Mouse (Mus musculus) small intestine, adult 2 months (tissue): ENCODE measurements at regions not wholly inside any gene's neighbourhood (a gene's known extent, or its start where the extent isn't known, plus 50 kb on each side); places are given as distances from the start of the nearest gene placed in this dataset.

Source experiments
- H3K27ac ChIP-seq: fragments of 200-500 bp; 2 replicates; pipeline ENCODE4 v1.5.1; 2012; ENCODE audit warnings: low read depth, low read length, control low read depth, inconsistent platforms; ENCODE audit not compliant: insufficient read depth
- H3K27me3 ChIP-seq: fragments of 200-500 bp; 2 replicates; pipeline ENCODE4 v1.6.1; 2012; ENCODE audit warnings: mild to moderate bottlenecking, moderate library complexity, low read length, inconsistent platforms; ENCODE audit not compliant: control insufficient read depth, insufficient read depth
- H3K36me3 ChIP-seq: fragments of 200-500 bp; 2 replicates; pipeline ENCODE4 v1.6.1; 2012; ENCODE audit warnings: mild to moderate bottlenecking, low read length, control low read depth, inconsistent platforms; ENCODE audit not compliant: control insufficient read depth, insufficient read depth
- H3K4me1 ChIP-seq: fragments of 200-500 bp; 2 replicates; pipeline ENCODE4 v1.6.1; 2012; ENCODE audit warnings: low read length, inconsistent platforms, mixed read lengths; ENCODE audit not compliant: control insufficient read depth, insufficient read depth, insufficient read length
- H3K4me3 ChIP-seq: fragments of 200-500 bp; 2 replicates; pipeline ENCODE4 v1.5.1; 2012; ENCODE audit warnings: low read depth, mild to moderate bottlenecking, control low read depth, inconsistent platforms, low read length, moderate library complexity
- CTCF ChIP-seq: fragments of 200-500 bp; IDR thresholded peaks from 2 replicates; pipeline ENCODE4 v1.5.1; 2012; ENCODE audit warnings: low read depth, mild to moderate bottlenecking, control low read depth, inconsistent platforms, low read length, moderate library complexity, mixed read lengths; ENCODE audit not compliant: insufficient replicate concordance, insufficient read length; ENCODE audit errors: extremely low read depth
- POLR2A ChIP-seq: fragments of 200-500 bp; IDR thresholded peaks from 2 replicates; pipeline ENCODE4 v1.6.1; 2012; ENCODE audit warnings: low read depth, mild to moderate bottlenecking, control low read depth, inconsistent platforms, low read length, moderate library complexity
- WGBS: fragments of 180-500 bp; shearing (Covaris S2); methylation state at CpG from one replicate; pipeline ENCODE4 v1.1.7; 2018; 5-methylcytosine and 5-hydroxymethylcytosine counted together

- no peak for TF ChIP-seq CTCF
- no peak for TF ChIP-seq POLR2A
- 45% methylated on average over 3 of the region's 3 CpGs for WGBS
Measured at GRCm38 (mm10) chr4:131416209-131416608, 421.9 kb downstream of the Ptpru start.

DNA sequence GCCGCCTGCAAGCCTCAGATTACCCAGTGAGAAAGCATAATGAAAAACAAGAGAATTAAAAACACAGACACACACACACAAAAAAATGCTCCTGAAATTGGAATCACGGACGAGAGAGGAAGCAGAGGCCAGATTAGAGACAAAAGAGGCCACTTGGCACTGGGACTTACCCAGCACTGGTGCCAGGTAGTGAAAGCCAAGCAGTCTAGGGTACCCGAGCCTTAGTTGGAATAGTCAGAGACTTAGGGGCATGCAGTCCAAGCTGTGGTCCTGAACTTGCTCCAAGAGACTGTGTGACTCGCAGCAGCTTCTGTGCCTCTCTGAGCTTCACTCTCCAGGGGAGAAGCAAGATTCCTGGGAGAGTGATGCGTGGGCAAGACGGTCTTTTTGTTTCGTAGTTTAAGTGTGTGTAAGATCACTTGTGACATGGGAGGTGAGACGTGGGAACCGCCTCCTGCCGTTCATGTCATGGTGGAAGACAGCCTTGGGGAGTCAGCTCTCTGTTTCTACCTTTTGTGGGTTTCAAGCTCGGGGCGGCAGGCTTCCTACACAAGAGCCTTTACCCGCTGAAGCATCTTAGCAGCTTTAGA is 420.8 kb downstream of the Ptpru start:
- Histone ChIP-seq H3K4me3 (no peak overlapping the region), H3K27ac (no peak overlapping the region), H3K36me3 (no peaks in the 10 kb centered on the region), H3K4me1 (no peaks in the 10 kb centered on the region), H3K27me3 (no peaks in the 10 kb centered on the region)
- WGBS, result 76% methylated on average over 14 of the region's 14 CpGs
- no peak for TF ChIP-seq POLR2A
- TF ChIP-seq CTCF, result no peak

More at GRCm38 (mm10) chr4:131416209-131416608, 421.9 kb downstream of the Ptpru start:
- H3K4me1 ChIP-seq, result no peaks in the 10 kb centered on the region
- H3K36me3 ChIP-seq, result no peaks in the 10 kb centered on the region
- no peak overlapping the region for H3K27ac ChIP-seq
- H3K4me3 ChIP-seq, result no peak overlapping the region
- no peaks in the 10 kb centered on the region for H3K27me3 ChIP-seq

- Histone ChIP-seq H3K27ac (no peak overlapping the region), H3K4me1 (no peaks in the 10 kb centered on the region), H3K4me3 (no peak overlapping the region), H3K27me3 (no peaks in the 10 kb centered on the region), H3K36me3 (no peaks in the 10 kb centered on the region)
- WGBS, result 60% methylated on average over 11 of the region's 11 CpGs
- TF ChIP-seq CTCF, result no peak
- TF ChIP-seq POLR2A, result no peak
Measured at GRCm38 (mm10) chr4:131425311-131425710, 412.8 kb downstream of the Ptpru start.

- TF ChIP-seq CTCF, result no peak
- no peak for TF ChIP-seq POLR2A
- Histone ChIP-seq H3K36me3 (no peaks in the 10 kb centered on the region), H3K27ac (no peak overlapping the region), H3K4me3 (no peak overlapping the region), H3K27me3 (no peaks in the 10 kb centered on the region), H3K4me1 (no peaks in the 10 kb centered on the region)
- WGBS, result 89% methylated on average over 7 of the region's 7 CpGs
Measured at GRCm38 (mm10) chr4:131427871-131428270, 410.2 kb downstream of the Ptpru start.

DNA sequence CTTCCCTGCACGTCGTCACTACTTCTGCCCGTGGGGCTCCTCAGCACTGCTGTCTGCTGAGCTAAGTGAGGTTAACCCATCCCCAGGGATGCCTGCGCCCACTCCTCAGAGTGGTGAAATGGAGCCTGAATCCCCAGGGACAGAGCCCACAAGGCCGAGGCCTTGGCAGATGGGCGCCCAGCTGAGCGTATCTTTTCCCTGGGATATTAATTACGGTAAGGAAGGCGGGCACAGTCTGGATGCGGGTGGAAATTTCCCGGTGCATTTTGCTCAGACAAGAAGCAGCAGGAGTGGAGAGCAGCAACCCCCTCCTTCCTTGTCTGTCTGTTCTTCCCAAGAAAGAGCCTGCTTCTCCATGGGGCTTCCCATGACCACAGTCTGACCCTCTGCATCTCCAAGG is 408.7 kb downstream of the Ptpru start:
- TF ChIP-seq CTCF (no peak), POLR2A (no peak)
- Histone ChIP-seq H3K36me3 (no peaks in the 10 kb centered on the region), H3K4me1 (no peaks in the 10 kb centered on the region), H3K27ac (no peak overlapping the region), H3K4me3 (no peak overlapping the region), H3K27me3 (no peaks in the 10 kb centered on the region)
- WGBS, result 74% methylated on average over 11 of the region's 11 CpGs

DNA sequence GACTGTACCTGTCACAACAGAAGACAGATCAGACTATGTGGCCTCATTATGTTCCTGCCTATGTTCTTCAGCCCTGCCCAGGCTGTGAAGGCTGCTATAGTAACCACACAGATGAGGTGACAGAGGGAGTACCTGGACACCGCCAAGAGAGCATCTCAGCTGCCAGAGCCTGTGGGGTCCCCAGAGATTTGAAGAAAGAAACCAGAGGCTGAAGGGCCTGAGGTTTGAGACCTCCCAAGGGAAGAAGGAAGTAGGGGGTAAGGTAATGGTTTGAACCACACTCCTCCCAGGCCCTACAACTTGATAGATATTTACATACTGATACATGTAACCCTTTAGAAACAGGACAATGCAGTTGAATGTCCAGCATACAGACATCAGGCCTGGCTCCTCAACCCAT is 407.7 kb downstream of the Ptpru start:
- Histone ChIP-seq H3K27ac (no peak overlapping the region), H3K27me3 (no peaks in the 10 kb centered on the region), H3K4me3 (no peak overlapping the region), H3K4me1 (no peaks in the 10 kb centered on the region), H3K36me3 (no peaks in the 10 kb centered on the region)
- no peak for TF ChIP-seq POLR2A
- no peak for TF ChIP-seq CTCF
- 79% methylated on average over 1 of the region's 1 CpGs for WGBS

DNA sequence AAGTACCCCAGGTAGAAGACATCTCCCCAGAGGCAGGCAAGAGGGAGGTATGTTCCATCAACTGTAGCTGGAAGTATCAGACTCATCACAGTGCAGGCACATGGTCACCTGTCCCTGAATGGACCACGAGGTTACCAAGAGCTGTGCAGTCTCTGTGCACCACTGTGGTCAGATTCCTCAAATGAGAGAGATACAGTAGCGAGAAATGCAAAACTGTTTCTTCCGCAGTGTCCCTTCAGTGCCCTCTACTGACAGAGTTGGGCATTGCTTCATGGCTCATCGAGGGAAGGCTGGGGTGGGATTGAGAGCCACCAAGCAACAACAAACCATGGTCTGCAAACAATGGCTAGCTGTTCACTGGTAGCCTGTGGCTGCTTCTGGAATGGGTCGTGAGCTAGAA is 406.9 kb downstream of the Ptpru start:
- Histone ChIP-seq H3K27ac (no peak overlapping the region), H3K27me3 (no peaks in the 10 kb centered on the region), H3K4me1 (no peaks in the 10 kb centered on the region), H3K4me3 (no peak overlapping the region), H3K36me3 (no peaks in the 10 kb centered on the region)
- TF ChIP-seq POLR2A (no peak), CTCF (peak; percentile 66; the same call in 1 of the 2 replicates)
- WGBS, result 6% methylated on average over 5 of the region's 5 CpGs
